In the genomic region with DNA sequence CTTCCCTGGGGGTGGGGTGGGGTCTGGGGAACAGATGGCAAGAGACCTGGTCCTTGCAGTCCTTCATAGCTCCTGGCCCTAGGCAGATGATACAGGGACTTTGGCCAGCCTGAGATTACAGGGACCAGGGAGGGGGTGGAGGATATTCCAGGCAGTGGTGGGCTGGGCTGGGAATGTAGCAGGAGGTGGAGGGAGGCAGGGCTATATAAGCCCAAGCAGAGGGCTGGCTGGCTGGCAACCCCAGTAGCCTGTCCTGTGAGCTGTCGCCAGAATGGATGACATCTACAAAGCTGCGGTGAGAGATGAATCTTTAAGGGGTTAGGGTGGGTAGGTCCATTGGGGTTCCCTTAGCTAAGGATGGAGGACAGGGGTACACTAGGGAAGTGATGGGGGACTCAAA, we compare ENCODE assay signal across 8 mouse cellular contexts. TPM values are rescaled to one million over a fixed set of nuclear protein-coding genes. Genes with fewer than 3 reads are reported as not detected.
DNase-seq lines count a peak whose midpoint lies in the region; ATAC-seq and TF ChIP-seq lines count a peak whose summit lies in the region.

A gene (plus strand): TSS at position 229 of the 400 bp plus-strand sequence.

- no peak for ATAC-seq in lung, embryonic 14.5 days (ENCODE audit: insufficient read depth)
- no peak for ATAC-seq in forebrain, embryonic 15.5 days (replicated peaks)
- ATAC-seq in hindbrain, embryonic 11.5 days (ENCODE audit: low FRiP score) = no peak
- ATAC-seq in midbrain, embryonic 12.5 days (ENCODE audit: low FRiP score, low read depth) = no peak

- H3K9ac ChIP-seq in lung, embryonic 14.5 days = peak within 1 kb of the TSS; percentile 4; the same call in 1 of the 2 replicates
- H3K9ac ChIP-seq in forebrain, embryonic 15.5 days (replicated peaks) = peak within 1 kb of the TSS; percentile 94; the same call in 1 of the 2 replicates
- H3K9ac ChIP-seq in hindbrain, embryonic 11.5 days (ENCODE audit: low read depth, low read length) = peak within 1 kb of the TSS; percentile 97; the same call in 1 of the 2 replicates
- H3K9ac ChIP-seq in midbrain, embryonic 12.5 days (replicated peaks) = peak within 1 kb of the TSS; percentile 51; the same call in 1 of the 2 replicates

- peak within 1 kb of the TSS; percentile 96 for H3K4me2 ChIP-seq in lung, embryonic 14.5 days
- H3K4me2 ChIP-seq in forebrain, embryonic 15.5 days (replicated peaks) = peak within 1 kb of the TSS; percentile 74
- peak within 1 kb of the TSS; percentile 95 for H3K4me2 ChIP-seq in hindbrain, embryonic 11.5 days (replicated peaks; ENCODE audit: low read depth, low read length)
- peak within 1 kb of the TSS; percentile 98 for H3K4me2 ChIP-seq in midbrain, embryonic 12.5 days (replicated peaks)

- H3K27me3 ChIP-seq in lung, embryonic 14.5 days (ENCODE audit: insufficient read depth, low read length) = no peaks in the 10 kb centered on the region
- H3K27me3 ChIP-seq in forebrain, embryonic 15.5 days = no peaks in the 10 kb centered on the region
- H3K27me3 ChIP-seq in hindbrain, embryonic 11.5 days (ENCODE audit: control insufficient read depth, insufficient read depth, low read length) = no peaks in the 10 kb centered on the region
- no peaks in the 10 kb centered on the region for H3K27me3 ChIP-seq in midbrain, embryonic 12.5 days

- peaks cover 17% of the 10 kb centered on the region for H3K36me3 ChIP-seq in lung, embryonic 14.5 days (ENCODE audit: insufficient read depth)
- H3K36me3 ChIP-seq in forebrain, embryonic 15.5 days = peaks cover 14% of the 10 kb centered on the region
- H3K36me3 ChIP-seq in hindbrain, embryonic 11.5 days (ENCODE audit: control insufficient read depth, insufficient read depth, low read length) = peaks cover 2% of the 10 kb centered on the region; the same call in 1 of the 2 replicates
- peaks cover 14% of the 10 kb centered on the region for H3K36me3 ChIP-seq in midbrain, embryonic 12.5 days

- no peaks in the 10 kb centered on the region for H3K9me3 ChIP-seq in lung, embryonic 14.5 days (ENCODE audit: low read depth, low read length)
- no peaks in the 10 kb centered on the region for H3K9me3 ChIP-seq in forebrain, embryonic 15.5 days
- H3K9me3 ChIP-seq in hindbrain, embryonic 11.5 days (ENCODE audit: control insufficient read depth, low read length) = no peaks in the 10 kb centered on the region
- no peaks in the 10 kb centered on the region for H3K9me3 ChIP-seq in midbrain, embryonic 12.5 days

- H3K4me3 ChIP-seq in lung, embryonic 14.5 days (ENCODE audit: low read depth, low read length) = peak within 1 kb of the TSS; percentile 86
- peak within 1 kb of the TSS; percentile 89 for H3K4me3 ChIP-seq in forebrain, embryonic 15.5 days
- peak within 1 kb of the TSS; percentile 89; the same call in 1 of the 2 replicates for H3K4me3 ChIP-seq in hindbrain, embryonic 11.5 days (ENCODE audit: low read depth, low read length)
- H3K4me3 ChIP-seq in midbrain, embryonic 12.5 days = peak within 1 kb of the TSS; percentile 81

- DNase-seq in lung, embryonic 14.5 days = no peak
- DNase-seq in lung, adult 18-20 months = no peak
- no peak for DNase-seq in hindbrain, embryonic 11.5 days (ENCODE audit: low spot score)
- DNase-seq in cerebellum, postnatal 36 days = no peak
- DNase-seq in layer of hippocampus, adult 8-10 months (ENCODE audit: low spot score in 2 of 2) = no peak
- no peak for DNase-seq in right cerebral cortex, postnatal 14 days

- H3K4me1 ChIP-seq in lung, embryonic 14.5 days (ENCODE audit: insufficient read depth) = peaks cover 9% of the 10 kb centered on the region
- H3K4me1 ChIP-seq in forebrain, embryonic 15.5 days = peaks cover 25% of the 10 kb centered on the region
- H3K4me1 ChIP-seq in hindbrain, embryonic 11.5 days (replicated peaks; ENCODE audit: control insufficient read depth, insufficient read depth, low read length) = peaks cover 7% of the 10 kb centered on the region; the same call in 1 of the 2 replicates
- peaks cover 23% of the 10 kb centered on the region for H3K4me1 ChIP-seq in midbrain, embryonic 12.5 days

- no peak for TF ChIP-seq CTCF in lung, embryonic 14.5 days (IDR thresholded peaks at IDR 0.05; ENCODE audit: low read depth)

- H3K27ac ChIP-seq in lung, embryonic 14.5 days (ENCODE audit: low read depth) = no peak within 1 kb of the TSS
- peak within 1 kb of the TSS; percentile 91 for H3K27ac ChIP-seq in forebrain, embryonic 15.5 days (replicated peaks)
- H3K27ac ChIP-seq in hindbrain, embryonic 11.5 days (ENCODE audit: low read depth, low read length) = no peak within 1 kb of the TSS
- peak within 1 kb of the TSS; percentile 83; the same call in 1 of the 2 replicates for H3K27ac ChIP-seq in midbrain, embryonic 12.5 days (replicated peaks)

- WGBS in lung, embryonic 14.5 days = 51% methylated on average over 2 of the region's 2 CpGs
- 78% methylated on average over 2 of the region's 2 CpGs for WGBS in forebrain, embryonic 15.5 days
- 87% methylated on average over 2 of the region's 2 CpGs for WGBS in hindbrain, embryonic 11.5 days
- 74% methylated on average over 2 of the region's 2 CpGs for WGBS in midbrain, embryonic 12.5 days

RNA-seq across cellular contexts. Expression of the gene that starts here (rescaled TPM):
- 5.1 and 51.6 TPM in 2 replicates for polyA plus RNA-seq in lung, embryonic 14.5 days (2014; fragmentation: Nextera tagmentation; extraction: Ambion mirVana)
- 1.7 and 2.2 TPM in 2 replicates for polyA plus RNA-seq in forebrain, embryonic 15.5 days (2015; fragmentation: Nextera tagmentation; extraction: Ambion mirVana)
- 8.9 and 17.2 TPM in 2 replicates for polyA plus RNA-seq in hindbrain, embryonic 11.5 days (2014; fragmentation: Nextera tagmentation; extraction: Ambion mirVana)
- polyA plus RNA-seq in midbrain, embryonic 12.5 days (2016; fragmentation: Nextera tagmentation; extraction: Ambion mirVana) = 1.9 and 3.0 TPM in 2 replicates
- total RNA-seq in layer of hippocampus, adult 8-10 months (2022) = 1 to 10 TPM; 2.3 to 3.7 (median 2.9) TPM

Comparison
In these comparisons a context has a peak if more than half of its experiments do, and no peak if none do; other contexts are left out.
1. H3K27ac ChIP-seq: peak in forebrain, embryonic 15.5 days (single experiment) and midbrain, embryonic 12.5 days (single experiment); none in lung, embryonic 14.5 days (single experiment) and hindbrain, embryonic 11.5 days (single experiment).
2. H3K9ac ChIP-seq: peak in every context shown above with its lines; median percentile 97 in hindbrain, embryonic 11.5 days; 94 in forebrain, embryonic 15.5 days; 51 in midbrain, embryonic 12.5 days; 4 in lung, embryonic 14.5 days.
3. Peak in every context shown above with its lines, with median percentiles within 50 percentile points of each other: H3K4me2 ChIP-seq and H3K4me3 ChIP-seq.